Mouse (Mus musculus) lung, embryonic 14.5 days (tissue): ENCODE data around the gene Olfr521. TPM values are rescaled to one million over a fixed set of nuclear protein-coding genes. Genes with fewer than 3 reads are reported as not detected.
A peak's percentile ranks its signal among the peaks of the same experiment; 100 is the strongest.

ENCODE experiments used
- ATAC-seq: fragments of 200-750 bp; cut with Nextera tagmentation; 2 replicates; pipeline ENCODE4 v1.8.0; 2017; ENCODE audit warnings: mild to moderate bottlenecking, moderate TSS enrichment, moderate library complexity; ENCODE audit not compliant: insufficient read depth
- DNase-seq: peaks from one replicate; pipeline ENCODE4 v3.0.0-alpha.2; 2015
- H3K27ac ChIP-seq: fragments of 300-500 bp; sonication (generic); 2 replicates; pipeline ENCODE4 v1.5.1; 2014; ENCODE audit warnings: low read depth, mild to moderate bottlenecking, moderate library complexity
- H3K27me3 ChIP-seq: fragments of 300-500 bp; sonication (generic); 2 replicates; pipeline ENCODE4 v1.6.1; 2014; ENCODE audit warnings: low read length, control low read depth; ENCODE audit not compliant: insufficient read depth
- H3K36me3 ChIP-seq: fragments of 300-500 bp; sonication (generic); 2 replicates; pipeline ENCODE4 v1.6.1; 2014; ENCODE audit warnings: control low read depth; ENCODE audit not compliant: insufficient read depth
- H3K4me1 ChIP-seq: fragments of 300-500 bp; sonication (generic); 2 replicates; pipeline ENCODE4 v1.6.1; 2014; ENCODE audit warnings: antibody characterized with exemption, control low read depth; ENCODE audit not compliant: insufficient read depth
- H3K4me2 ChIP-seq: fragments of 300-500 bp; sonication (generic); 2 replicates; pipeline ENCODE4 v1.6.1; 2014; ENCODE audit warnings: mild to moderate bottlenecking
- H3K4me3 ChIP-seq: fragments of 300-500 bp; sonication (generic); 2 replicates; pipeline ENCODE4 v1.5.1; 2014; ENCODE audit warnings: low read depth, low read length
- H3K9ac ChIP-seq: fragments of 300-500 bp; sonication (generic); 2 replicates; pipeline ENCODE4 v1.6.1; 2014
- H3K9me3 ChIP-seq: fragments of 300-500 bp; sonication (generic); 2 replicates; pipeline ENCODE4 v1.6.1; 2016; ENCODE audit warnings: low read depth, low read length, control low read depth
- CTCF ChIP-seq: IDR thresholded peaks from 2 replicates; pipeline ENCODE4 v1.5.1; 2016; ENCODE audit warnings: antibody characterized with exemption, low read depth
- WGBS: fragments of 180-500 bp; shearing (Covaris S2); extraction: QIAGEN DNeasy Blood & Tissue Kit; methylation state at CpG from one replicate; pipeline ENCODE4 v1.1.7; 2014; 5-methylcytosine and 5-hydroxymethylcytosine counted together
- polyA plus RNA-seq: library from polyadenylated mRNA; unstranded; fragments of >200 nt; fragmentation: Nextera tagmentation; extraction: Ambion mirVana; gene quantifications from 2 replicates; pipeline ENCODE4 v1.2.1, GENCODE M21; 2014

Gene Olfr521
- polyA plus RNA-seq, 1 experiment from 2014 or later: not detected

- ATAC-seq: no peak
- 89% methylated on average over 7 of the region's 7 CpGs for WGBS
These were observed 20.1 kb downstream of the Olfr521 start for GRCm38 (mm10) chr7:99783421-99783820.

DNA sequence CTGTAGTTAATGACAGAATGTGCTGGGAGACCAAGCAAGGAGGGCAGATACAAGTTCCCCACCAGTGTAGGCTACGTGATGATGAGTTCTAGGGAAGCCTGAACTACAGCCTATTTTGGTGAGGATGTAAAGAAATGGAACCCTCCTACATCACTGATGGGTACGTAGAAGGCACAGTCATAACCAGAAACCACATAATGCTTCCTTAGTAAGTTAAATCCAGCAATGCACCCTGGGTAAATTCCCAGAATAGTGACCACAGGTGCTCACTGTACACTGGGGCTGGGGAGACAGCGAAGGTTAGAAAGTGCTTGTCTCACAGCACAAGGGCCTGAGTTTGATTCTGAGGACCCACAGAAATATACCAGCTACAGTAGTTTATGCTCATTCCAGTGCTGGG is 22.2 kb downstream of the Olfr521 start:
- WGBS: 82% methylated on average over 3 of the region's 3 CpGs
- no peak for TF ChIP-seq CTCF
- H3K4me3 ChIP-seq: no peak overlapping the region

More at GRCm38 (mm10) chr7:99783421-99783820, 20.1 kb downstream of the Olfr521 start:
- Histone ChIP-seq H3K4me3 (no peak overlapping the region), H3K4me1 (peaks cover 6% of the 10 kb centered on the region; the same call in 1 of the 2 replicates), H3K9ac (no peak overlapping the region), H3K4me2 (no peak overlapping the region), H3K27ac (no peak overlapping the region), H3K36me3 (no peaks in the 10 kb centered on the region), H3K27me3 (no peaks in the 10 kb centered on the region), H3K9me3 (no peaks in the 10 kb centered on the region)
- DNase-seq: no peak
- no peak for TF ChIP-seq CTCF

DNA sequence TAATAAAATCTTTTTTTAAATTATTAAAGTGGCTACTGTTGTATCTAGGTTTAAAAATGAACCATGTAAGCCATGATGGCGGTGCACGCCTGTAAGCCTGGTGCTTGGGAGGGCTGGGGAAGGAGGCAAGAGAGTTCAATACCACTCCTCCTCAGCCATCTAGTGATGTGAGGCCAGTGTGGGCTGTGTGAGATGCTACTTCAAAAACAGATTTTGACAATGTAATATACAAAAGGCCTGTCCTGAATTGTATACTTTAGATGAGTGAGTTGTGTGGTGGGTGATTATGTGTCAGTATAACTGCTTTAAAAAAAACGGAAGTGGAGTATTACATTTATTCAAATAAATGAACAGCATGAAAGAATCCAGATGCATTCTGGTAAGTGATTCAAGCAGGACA is 23.5 kb downstream of the Olfr521 start:
- Histone ChIP-seq H3K4me3 (no peak overlapping the region), H3K4me1 (peaks cover 6% of the 10 kb centered on the region; the same call in 1 of the 2 replicates), H3K36me3 (no peaks in the 10 kb centered on the region), H3K27ac (no peak overlapping the region), H3K27me3 (no peaks in the 10 kb centered on the region), H3K4me2 (no peak overlapping the region), H3K9ac (no peak overlapping the region), H3K9me3 (no peaks in the 10 kb centered on the region)
- DNase-seq (peak; percentile 50), ATAC-seq (peak; percentile 66; the same call in 1 of the 2 replicates)
- 55% methylated on average over 3 of the region's 3 CpGs for WGBS
- TF ChIP-seq CTCF: no peak

More for the DNA sequence above, 22.2 kb downstream of the Olfr521 start:
- DNase-seq (no peak), ATAC-seq (no peak)
- H3K4me1 ChIP-seq: peaks cover 6% of the 10 kb centered on the region; the same call in 1 of the 2 replicates
- H3K27me3 ChIP-seq: no peaks in the 10 kb centered on the region
- H3K9me3 ChIP-seq: no peaks in the 10 kb centered on the region
- H3K27ac ChIP-seq: no peak overlapping the region
- no peak overlapping the region for H3K9ac ChIP-seq
- no peak overlapping the region for H3K4me2 ChIP-seq
- H3K36me3 ChIP-seq: no peaks in the 10 kb centered on the region

DNA sequence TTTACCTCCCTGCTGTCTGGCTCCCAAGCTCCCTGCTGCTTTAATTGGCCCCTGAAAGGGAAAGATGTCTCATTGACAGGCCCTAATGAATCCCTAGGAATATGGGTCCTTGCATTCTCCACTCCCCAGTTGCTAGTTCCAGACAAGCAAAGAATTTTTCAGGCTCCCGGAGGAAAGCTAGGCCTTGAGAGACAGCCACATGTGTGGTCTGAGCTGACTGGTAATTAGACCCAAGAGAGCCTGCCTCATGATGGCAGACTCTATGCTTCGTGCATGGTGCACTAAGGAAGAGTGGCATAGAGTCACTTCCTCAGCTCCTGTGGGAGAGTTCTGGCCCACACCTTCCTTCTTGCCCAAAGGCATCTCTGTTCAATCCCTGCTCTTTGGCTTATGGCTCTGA is 24.6 kb downstream of the Olfr521 start:
- H3K4me1 ChIP-seq: peaks cover 6% of the 10 kb centered on the region; the same call in 1 of the 2 replicates
- no peaks in the 10 kb centered on the region for H3K36me3 ChIP-seq
- H3K9ac ChIP-seq: no peak overlapping the region
- no peaks in the 10 kb centered on the region for H3K27me3 ChIP-seq
- H3K4me3 ChIP-seq: no peak overlapping the region
- 42% methylated on average over 2 of the region's 2 CpGs for WGBS
- no peaks in the 10 kb centered on the region for H3K9me3 ChIP-seq
- ATAC-seq (no peak), DNase-seq (no peak)
- H3K27ac ChIP-seq: no peak overlapping the region
- H3K4me2 ChIP-seq: no peak overlapping the region
- TF ChIP-seq CTCF: no peak

DNA sequence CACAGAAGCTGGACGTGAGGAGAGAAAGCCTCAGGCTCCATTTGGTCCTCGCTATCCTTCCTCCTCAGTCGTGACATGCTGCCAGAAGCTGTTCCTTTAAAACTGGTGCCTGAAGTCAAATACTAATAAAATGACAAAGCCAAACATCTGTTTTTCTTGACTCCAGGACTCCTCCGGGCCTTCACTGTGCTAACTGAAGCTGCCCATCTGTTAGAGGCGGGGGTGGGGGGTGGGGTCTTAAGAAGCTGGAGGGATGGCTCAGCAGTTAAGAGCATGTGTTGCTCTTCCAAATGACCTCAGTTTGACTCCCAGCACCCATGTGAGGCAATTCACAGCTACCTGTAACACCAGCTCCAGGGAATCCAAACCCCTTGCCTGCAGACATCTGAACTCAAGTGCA is 25.3 kb downstream of the Olfr521 start:
- WGBS: 30% methylated on average over 5 of the region's 5 CpGs
- no peaks in the 10 kb centered on the region for H3K27me3 ChIP-seq
- no peak overlapping the region for H3K4me3 ChIP-seq
- H3K9ac ChIP-seq: no peak overlapping the region
- no peak overlapping the region for H3K4me2 ChIP-seq
- H3K27ac ChIP-seq: peak overlapping the region; percentile 30; the same call in 1 of the 2 replicates
- H3K36me3 ChIP-seq: no peaks in the 10 kb centered on the region
- ATAC-seq: peak; percentile 54
- H3K9me3 ChIP-seq: no peaks in the 10 kb centered on the region
- H3K4me1 ChIP-seq: peaks cover 6% of the 10 kb centered on the region; the same call in 1 of the 2 replicates
- no peak for TF ChIP-seq CTCF
- peak; percentile 75 for DNase-seq

DNA sequence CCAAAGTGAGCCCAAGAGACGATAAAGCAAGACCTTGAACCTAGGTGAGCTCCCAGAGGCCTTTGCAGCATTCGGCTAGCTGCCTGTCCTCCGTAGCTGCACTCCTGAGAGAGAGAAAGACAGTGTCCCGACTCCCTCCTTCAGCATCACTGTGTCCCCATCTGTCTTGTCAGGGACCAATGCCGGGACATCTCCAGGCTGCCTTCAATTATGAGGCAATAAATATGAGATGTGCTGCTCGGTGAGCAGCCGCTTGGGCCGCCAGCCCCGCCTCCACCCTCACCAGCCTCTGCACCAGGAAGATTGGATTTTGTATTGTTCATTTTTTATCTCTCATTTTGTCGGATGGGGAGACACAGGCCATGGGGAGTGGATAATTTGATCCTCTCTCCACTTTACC is 27.5 kb downstream of the Olfr521 start:
- Histone ChIP-seq H3K36me3 (no peaks in the 10 kb centered on the region), H3K27me3 (no peaks in the 10 kb centered on the region), H3K4me1 (peaks cover 6% of the 10 kb centered on the region; the same call in 1 of the 2 replicates), H3K4me3 (no peak overlapping the region), H3K9ac (no peak overlapping the region), H3K9me3 (no peaks in the 10 kb centered on the region), H3K27ac (no peak overlapping the region), H3K4me2 (no peak overlapping the region)
- 64% methylated on average over 10 of the region's 10 CpGs for WGBS
- no peak for TF ChIP-seq CTCF
- ATAC-seq (no peak), DNase-seq (no peak)

DNA sequence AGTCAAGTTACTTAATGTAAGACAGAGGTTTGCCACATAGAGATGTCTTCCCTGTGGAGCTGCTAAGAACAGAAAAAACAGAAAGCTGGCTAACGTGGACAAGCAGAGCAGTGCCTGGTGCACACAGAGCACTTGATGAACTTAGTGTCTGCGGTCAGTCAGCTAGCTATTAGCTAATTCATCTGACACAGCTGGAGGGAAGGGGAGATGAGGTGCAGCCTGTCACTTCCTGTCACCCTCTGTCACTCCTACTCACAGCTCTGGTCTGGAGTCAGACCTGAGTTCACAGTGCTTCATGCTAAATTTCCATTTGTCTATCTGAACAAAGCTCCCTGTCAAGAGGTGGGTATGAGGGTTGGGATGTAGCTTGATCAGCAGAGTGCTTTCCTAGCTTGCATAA is 30.8 kb downstream of the Olfr521 start:
- H3K27me3 ChIP-seq: no peaks in the 10 kb centered on the region
- WGBS: 29% methylated on average over 2 of the region's 2 CpGs
- TF ChIP-seq CTCF: no peak
- DNase-seq (no peak), ATAC-seq (no peak)
- no peaks in the 10 kb centered on the region for H3K4me1 ChIP-seq
- no peaks in the 10 kb centered on the region for H3K36me3 ChIP-seq
- H3K4me2 ChIP-seq: no peak overlapping the region
- no peak overlapping the region for H3K4me3 ChIP-seq
- no peak overlapping the region for H3K9ac ChIP-seq
- H3K27ac ChIP-seq: no peak overlapping the region
- H3K9me3 ChIP-seq: no peaks in the 10 kb centered on the region
